Mouse (Mus musculus) limb, embryonic 13.5 days (tissue): ENCODE results near the gene Vwa1. TPM values are rescaled to one million over a fixed set of nuclear protein-coding genes. Genes with fewer than 3 reads are reported as not detected.

Source experiments
- ATAC-seq: fragments of 200-750 bp; cut with Nextera tagmentation; 2 replicates; pipeline ENCODE4 v1.8.0; 2017; ENCODE audit warnings: low read depth, moderate number of reproducible peaks, moderate TSS enrichment; ENCODE audit not compliant: low FRiP score
- H3K27ac ChIP-seq: fragments of 300-500 bp; sonication (generic); 2 replicates; pipeline ENCODE4 v1.5.1; 2015; ENCODE audit warnings: inconsistent platforms, mild to moderate bottlenecking, moderate library complexity
- H3K27me3 ChIP-seq: fragments of 300-500 bp; sonication (generic); 2 replicates; pipeline ENCODE4 v1.6.1; 2015; ENCODE audit warnings: mild to moderate bottlenecking, inconsistent platforms
- H3K36me3 ChIP-seq: fragments of 300-500 bp; sonication (generic); 2 replicates; pipeline ENCODE4 v1.6.1; 2015; ENCODE audit warnings: inconsistent platforms, mild to moderate bottlenecking, moderate library complexity
- H3K4me1 ChIP-seq: fragments of 300-500 bp; sonication (generic); 2 replicates; pipeline ENCODE4 v1.6.1; 2015; ENCODE audit warnings: inconsistent platforms
- H3K4me2 ChIP-seq: fragments of 300-500 bp; sonication (generic); replicated peaks from 2 replicates; pipeline ENCODE4 v1.6.1; 2015; ENCODE audit warnings: inconsistent platforms, mild to moderate bottlenecking, moderate library complexity
- H3K4me3 ChIP-seq: fragments of 300-500 bp; sonication (generic); 2 replicates; pipeline ENCODE4 v1.5.1; 2015; ENCODE audit warnings: moderate library complexity, mild to moderate bottlenecking, inconsistent platforms
- H3K9ac ChIP-seq: fragments of 300-500 bp; sonication (generic); 2 replicates; pipeline ENCODE4 v1.6.1; 2015; ENCODE audit warnings: mild to moderate bottlenecking, inconsistent platforms
- H3K9me3 ChIP-seq: fragments of 300-500 bp; sonication (generic); 2 replicates; pipeline ENCODE4 v1.6.1; 2016; ENCODE audit warnings: inconsistent platforms
- WGBS: fragments of 180-500 bp; shearing (Covaris S2); methylation state at CpG from one replicate; pipeline ENCODE4 v1.1.7; 2015; 5-methylcytosine and 5-hydroxymethylcytosine counted together
- polyA plus RNA-seq: library from polyadenylated mRNA; unstranded; fragments of >200 nt; fragmentation: Nextera tagmentation; extraction: Ambion mirVana; gene quantifications from 2 replicates; pipeline ENCODE4 v1.2.1, GENCODE M21; 2015

Gene Vwa1
- 11.1 and 11.6 TPM in 2 replicates for polyA plus RNA-seq

- Histone ChIP-seq H3K36me3 (no peaks in the 10 kb centered on the region), H3K4me3 (peak within 1 kb of the TSS; percentile 46), H3K27me3 (peaks cover 32% of the 10 kb centered on the region), H3K4me2 (peak within 1 kb of the TSS; percentile 85), H3K4me1 (peaks cover 33% of the 10 kb centered on the region), H3K9ac (peak within 1 kb of the TSS; percentile 61), H3K27ac (peak within 1 kb of the TSS; percentile 17; the same call in 1 of the 2 replicates), H3K9me3 (no peaks in the 10 kb centered on the region)
- under 1% methylated on average over 35 of the region's 35 CpGs for WGBS
- ATAC-seq = peak; percentile 77
Observed at GRCm38 (mm10) chr4:155774280-155774754, at the start of gene Vwa1. Gene Vwa1 (minus strand): TSS chr4:155774698.

DNA sequence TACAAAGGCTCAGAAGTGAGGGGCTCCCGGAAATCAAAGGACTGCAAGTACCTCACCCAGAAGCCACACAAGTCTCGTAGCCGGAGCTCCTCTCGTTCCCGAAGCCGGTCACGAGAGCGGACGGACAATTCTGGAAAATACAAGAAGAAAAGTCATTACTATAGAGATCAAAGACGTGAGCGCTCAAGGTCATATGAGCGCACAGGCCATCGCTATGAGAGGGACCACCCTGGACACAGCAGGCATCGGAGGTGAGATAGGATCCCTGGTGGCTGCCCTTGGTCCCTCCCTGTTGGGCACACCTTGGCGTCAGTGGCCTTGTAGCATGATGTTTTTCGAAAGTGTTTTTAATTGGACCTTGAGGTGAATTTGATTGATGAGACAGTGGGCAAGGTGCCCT is 48.9 kb upstream of the Vwa1 start:
- ATAC-seq = no peak
- Histone ChIP-seq H3K4me3 (no peak overlapping the region), H3K27me3 (no peaks in the 10 kb centered on the region), H3K9ac (no peak overlapping the region), H3K36me3 (peaks cover 89% of the 10 kb centered on the region), H3K4me1 (no peaks in the 10 kb centered on the region), H3K27ac (no peak overlapping the region), H3K9me3 (no peaks in the 10 kb centered on the region), H3K4me2 (no peak overlapping the region)
- WGBS = 93% methylated on average over 16 of the region's 16 CpGs

GRCm38 (mm10) chr4:155821025-155821424 is 46.5 kb upstream of the Vwa1 start:
- Histone ChIP-seq H3K9ac (no peak overlapping the region), H3K27me3 (no peaks in the 10 kb centered on the region), H3K4me1 (no peaks in the 10 kb centered on the region), H3K36me3 (peaks cover 93% of the 10 kb centered on the region), H3K4me3 (no peak overlapping the region), H3K9me3 (no peaks in the 10 kb centered on the region), H3K4me2 (no peak overlapping the region), H3K27ac (no peak overlapping the region)
- ATAC-seq = no peak
- WGBS = 84% methylated on average over 7 of the region's 7 CpGs

DNA sequence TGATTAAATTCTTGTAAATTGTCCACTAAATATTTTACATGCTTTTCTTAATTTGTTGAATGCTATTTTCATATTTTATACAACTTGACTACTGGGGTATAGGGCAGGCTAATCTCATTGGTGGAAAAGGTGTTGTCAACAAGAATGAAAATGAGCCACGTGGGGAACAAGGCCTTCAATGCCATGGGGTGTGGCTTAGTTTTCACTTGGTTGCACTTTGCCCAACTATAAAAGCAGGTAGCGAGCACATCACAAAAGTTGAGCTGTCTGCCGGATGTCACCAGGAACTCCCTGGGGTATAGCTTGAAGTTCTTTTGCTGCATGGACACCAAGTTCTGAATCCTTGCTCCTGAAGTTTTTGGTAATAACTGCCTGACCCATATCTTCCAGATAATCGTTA is 43.0 kb upstream of the Vwa1 start:
- Histone ChIP-seq H3K27me3 (no peaks in the 10 kb centered on the region), H3K4me3 (no peak overlapping the region), H3K9ac (no peak overlapping the region), H3K4me2 (no peak overlapping the region), H3K27ac (no peak overlapping the region), H3K9me3 (no peaks in the 10 kb centered on the region), H3K36me3 (peaks cover 86% of the 10 kb centered on the region), H3K4me1 (peaks cover 14% of the 10 kb centered on the region)
- ATAC-seq = no peak
- 84% methylated on average over 4 of the region's 4 CpGs for WGBS

DNA sequence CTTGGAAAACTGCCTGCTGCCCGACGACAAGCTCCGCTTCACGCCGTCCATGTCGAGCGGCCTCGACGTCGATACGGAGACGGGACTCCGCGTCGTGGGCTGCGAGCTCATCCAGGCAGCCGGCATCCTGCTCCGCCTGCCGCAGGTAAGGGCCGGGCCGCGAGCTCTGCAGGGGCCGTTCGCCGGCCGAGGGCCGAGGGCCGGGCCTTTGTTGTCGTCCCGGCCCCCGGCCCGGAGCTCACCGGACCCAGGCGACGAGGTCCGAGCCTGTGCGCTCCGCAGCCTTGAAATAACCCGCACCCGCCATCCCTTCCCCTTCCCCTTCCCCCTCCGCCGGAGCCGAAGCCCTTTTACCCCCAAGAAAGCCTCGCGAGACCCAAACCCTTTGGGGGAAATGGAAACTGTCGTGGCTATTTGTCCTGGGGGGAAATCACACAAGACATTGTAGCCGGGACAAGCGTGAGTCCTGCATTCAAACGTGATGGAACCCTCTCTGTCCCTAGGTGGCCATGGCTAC is 38.2 kb upstream of the Vwa1 start:
- H3K4me3 ChIP-seq = peak overlapping the region; percentile 100
- WGBS = under 1% methylated on average over 48 of the region's 49 CpGs
- H3K27ac ChIP-seq = peak overlapping the region; percentile 82
- peak overlapping the region; percentile 95 for H3K4me2 ChIP-seq
- peak overlapping the region; percentile 100 for H3K9ac ChIP-seq
- no peaks in the 10 kb centered on the region for H3K9me3 ChIP-seq
- peak; percentile 30 for ATAC-seq
- peaks cover 74% of the 10 kb centered on the region for H3K36me3 ChIP-seq
- H3K27me3 ChIP-seq = no peaks in the 10 kb centered on the region
- H3K4me1 ChIP-seq = peaks cover 17% of the 10 kb centered on the region

DNA sequence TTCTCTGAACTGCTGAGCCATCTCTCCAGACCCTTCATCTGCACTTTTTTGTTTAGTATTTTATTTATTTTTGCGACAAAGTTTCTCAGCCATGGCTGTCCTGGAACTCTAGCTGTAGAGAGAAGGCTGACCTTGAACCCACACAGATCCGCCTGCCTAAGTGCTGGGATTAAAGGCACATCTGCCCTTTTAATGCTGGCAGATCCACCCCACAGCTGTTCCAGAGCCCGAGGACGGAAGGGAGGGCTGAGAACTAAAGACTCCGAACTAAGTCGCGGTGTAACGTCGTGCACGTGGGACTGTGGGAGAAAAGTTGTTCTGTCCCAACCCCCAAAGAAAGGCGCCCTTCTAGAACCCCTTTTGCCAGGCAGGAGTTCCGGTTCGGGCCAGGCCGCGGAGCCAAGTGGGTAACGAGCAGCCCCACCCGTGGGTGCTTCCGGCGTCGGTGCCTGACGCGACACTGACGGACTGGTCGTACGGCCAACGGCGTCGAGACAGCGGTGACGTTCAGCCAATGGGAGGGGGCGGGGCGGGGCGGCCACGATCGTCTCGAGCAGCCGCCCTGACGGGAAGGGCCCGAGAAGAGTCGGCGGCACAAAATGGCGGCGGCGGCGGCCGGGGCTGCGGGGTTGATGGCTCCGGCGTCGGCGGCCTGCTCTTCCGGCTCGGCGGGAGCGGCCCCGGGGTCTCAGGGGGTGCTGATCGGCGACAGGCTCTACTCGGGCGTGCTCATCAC is 37.6 kb upstream of the Vwa1 start, which contains the start of gene Ccnl2:
TSS of gene Ccnl2 (plus strand) at position 561 of the 736 bp plus-strand sequence.
- Histone ChIP-seq H3K4me2 (peak within 1 kb of the TSS; percentile 95), H3K9me3 (no peaks in the 10 kb centered on the region), H3K27me3 (no peaks in the 10 kb centered on the region), H3K36me3 (peaks cover 74% of the 10 kb centered on the region), H3K4me1 (peaks cover 17% of the 10 kb centered on the region), H3K9ac (peak within 1 kb of the TSS; percentile 100), H3K4me3 (peak within 1 kb of the TSS; percentile 100), H3K27ac (peak within 1 kb of the TSS; percentile 82)
- WGBS = under 1% methylated on average over 60 of the region's 60 CpGs
- ATAC-seq = peak; percentile 99

GRCm38 (mm10) chr4:155807841-155808240 is 33.3 kb upstream of the Vwa1 start:
- no peak for ATAC-seq
- peaks cover 60% of the 10 kb centered on the region for H3K36me3 ChIP-seq

DNA sequence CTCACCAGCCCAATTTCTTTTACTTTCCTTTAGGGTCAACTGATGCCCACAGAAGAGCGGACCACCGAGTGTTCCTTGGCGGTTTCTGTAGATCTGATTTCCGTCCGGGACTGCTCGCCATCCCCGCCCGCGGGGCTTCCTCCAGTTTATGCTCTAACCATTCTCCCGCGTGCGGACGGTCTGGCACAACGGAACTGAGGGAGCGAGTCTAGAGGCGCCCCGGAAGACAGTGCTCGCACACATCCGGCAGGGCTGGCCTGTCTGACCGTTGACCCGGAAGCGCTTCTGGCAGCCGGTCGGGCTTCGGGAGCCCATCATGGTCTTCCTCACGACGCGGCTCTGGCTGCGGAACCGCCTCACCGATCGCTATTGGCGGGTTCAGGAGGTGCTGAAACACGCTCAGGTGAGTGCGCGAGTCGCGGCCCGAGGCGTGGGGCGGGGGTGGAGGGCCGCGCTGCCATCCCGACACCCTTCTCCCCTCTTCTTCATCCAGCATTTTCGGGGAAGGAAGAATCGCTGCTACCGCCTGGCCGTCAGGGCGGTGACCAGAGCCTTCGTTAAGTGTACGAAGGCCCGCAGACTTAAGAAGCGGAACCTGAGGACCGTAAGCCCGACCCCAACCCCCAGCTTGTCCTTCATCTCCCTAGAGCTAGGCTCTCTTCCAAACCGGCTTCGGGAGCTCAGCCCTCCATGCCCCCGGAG is 29.0 kb upstream of the Vwa1 start:
- H3K4me3 ChIP-seq = peak overlapping the region; percentile 93
- H3K36me3 ChIP-seq = peaks cover 33% of the 10 kb centered on the region
- peak overlapping the region; percentile 89 for H3K9ac ChIP-seq
- no peaks in the 10 kb centered on the region for H3K27me3 ChIP-seq
- peak overlapping the region; percentile 75 for H3K4me2 ChIP-seq
- peak overlapping the region; percentile 44; the same call in 1 of the 2 replicates for H3K27ac ChIP-seq
- ATAC-seq = peak; percentile 97
- peaks cover 19% of the 10 kb centered on the region for H3K4me1 ChIP-seq
- WGBS = 0% methylated on average over 53 of the region's 58 CpGs
- H3K9me3 ChIP-seq = no peaks in the 10 kb centered on the region

More at GRCm38 (mm10) chr4:155807841-155808240, 33.3 kb upstream of the Vwa1 start:
- H3K4me3 ChIP-seq = no peak overlapping the region
- no peaks in the 10 kb centered on the region for H3K27me3 ChIP-seq
- WGBS = 87% methylated on average over 3 of the region's 3 CpGs
- H3K9ac ChIP-seq = no peak overlapping the region
- H3K4me2 ChIP-seq = no peak overlapping the region
- H3K4me1 ChIP-seq = peaks cover 19% of the 10 kb centered on the region
- H3K27ac ChIP-seq = no peak overlapping the region
- no peaks in the 10 kb centered on the region for H3K9me3 ChIP-seq

- peak within 1 kb of the TSS; percentile 89 for H3K9ac ChIP-seq
- H3K36me3 ChIP-seq = peaks cover 27% of the 10 kb centered on the region
- H3K27me3 ChIP-seq = no peaks in the 10 kb centered on the region
- WGBS = 9% methylated on average over 12 of the region's 12 CpGs
- peaks cover 19% of the 10 kb centered on the region for H3K4me1 ChIP-seq
- H3K9me3 ChIP-seq = no peaks in the 10 kb centered on the region
- no peak for ATAC-seq
- H3K27ac ChIP-seq = peak within 1 kb of the TSS; percentile 44; the same call in 1 of the 2 replicates
- peak within 1 kb of the TSS; percentile 75 for H3K4me2 ChIP-seq
- H3K4me3 ChIP-seq = peak within 1 kb of the TSS; percentile 93
Observed at GRCm38 (mm10) chr4:155802741-155803339, 28.3 kb upstream of the Vwa1 start, which contains the start of gene Mrpl20. Gene Mrpl20 (plus strand): TSS chr4:155802878.

DNA sequence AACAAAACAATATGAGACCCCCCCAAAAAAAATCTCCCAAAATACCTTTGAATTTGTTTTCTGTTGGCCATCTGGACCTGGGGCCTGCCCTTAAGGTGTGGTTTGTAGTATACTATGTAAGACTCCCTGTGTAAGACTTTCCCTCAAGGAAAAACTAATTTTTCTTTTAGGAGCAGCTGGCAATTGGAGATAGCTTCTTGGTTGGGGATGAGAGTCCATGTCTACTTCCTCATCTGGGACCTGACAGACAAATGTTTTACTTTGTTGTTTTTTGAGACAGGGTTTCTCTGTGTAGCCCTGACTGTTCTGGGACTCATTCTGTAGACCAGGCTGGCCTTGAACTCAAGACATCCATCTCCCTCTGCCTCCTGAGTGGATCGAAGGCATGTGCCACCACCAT is 27.6 kb upstream of the Vwa1 start:
- no peaks in the 10 kb centered on the region for H3K9me3 ChIP-seq
- no peak overlapping the region for H3K9ac ChIP-seq
- H3K4me1 ChIP-seq = peaks cover 19% of the 10 kb centered on the region
- 0 out of 2 replicates have a peak overlapping the region, but pooled peaks have one; percentile 75 for H3K4me2 ChIP-seq
- no peak for ATAC-seq
- H3K27me3 ChIP-seq = no peaks in the 10 kb centered on the region
- H3K4me3 ChIP-seq = no peak overlapping the region
- peaks cover 19% of the 10 kb centered on the region for H3K36me3 ChIP-seq
- no peak overlapping the region for H3K27ac ChIP-seq
- WGBS = 100% methylated on average over 1 of the region's 1 CpGs

GRCm38 (mm10) chr4:155793730-155794129 is 19.2 kb upstream of the Vwa1 start:
- Histone ChIP-seq H3K36me3 (no peaks in the 10 kb centered on the region), H3K4me3 (no peak overlapping the region), H3K9me3 (no peaks in the 10 kb centered on the region), H3K4me1 (no peaks in the 10 kb centered on the region), H3K27ac (no peak overlapping the region), H3K27me3 (peaks cover 5% of the 10 kb centered on the region; the same call in 1 of the 2 replicates), H3K4me2 (no peak overlapping the region), H3K9ac (no peak overlapping the region)
- WGBS = 75% methylated on average over 2 of the region's 2 CpGs
- ATAC-seq = no peak
